Mouse (Mus musculus) small intestine, adult 2 months (tissue): ENCODE results near the gene Gm5426.

Experiments
- CTCF ChIP-seq: fragments of 200-500 bp; IDR thresholded peaks from 2 replicates; pipeline ENCODE4 v1.5.1; 2012; ENCODE audit warnings: low read depth, mild to moderate bottlenecking, control low read depth, inconsistent platforms, low read length, moderate library complexity, mixed read lengths; ENCODE audit not compliant: insufficient replicate concordance, insufficient read length; ENCODE audit errors: extremely low read depth
- POLR2A ChIP-seq: fragments of 200-500 bp; IDR thresholded peaks from 2 replicates; pipeline ENCODE4 v1.6.1; 2012; ENCODE audit warnings: low read depth, mild to moderate bottlenecking, control low read depth, inconsistent platforms, low read length, moderate library complexity

DNA sequence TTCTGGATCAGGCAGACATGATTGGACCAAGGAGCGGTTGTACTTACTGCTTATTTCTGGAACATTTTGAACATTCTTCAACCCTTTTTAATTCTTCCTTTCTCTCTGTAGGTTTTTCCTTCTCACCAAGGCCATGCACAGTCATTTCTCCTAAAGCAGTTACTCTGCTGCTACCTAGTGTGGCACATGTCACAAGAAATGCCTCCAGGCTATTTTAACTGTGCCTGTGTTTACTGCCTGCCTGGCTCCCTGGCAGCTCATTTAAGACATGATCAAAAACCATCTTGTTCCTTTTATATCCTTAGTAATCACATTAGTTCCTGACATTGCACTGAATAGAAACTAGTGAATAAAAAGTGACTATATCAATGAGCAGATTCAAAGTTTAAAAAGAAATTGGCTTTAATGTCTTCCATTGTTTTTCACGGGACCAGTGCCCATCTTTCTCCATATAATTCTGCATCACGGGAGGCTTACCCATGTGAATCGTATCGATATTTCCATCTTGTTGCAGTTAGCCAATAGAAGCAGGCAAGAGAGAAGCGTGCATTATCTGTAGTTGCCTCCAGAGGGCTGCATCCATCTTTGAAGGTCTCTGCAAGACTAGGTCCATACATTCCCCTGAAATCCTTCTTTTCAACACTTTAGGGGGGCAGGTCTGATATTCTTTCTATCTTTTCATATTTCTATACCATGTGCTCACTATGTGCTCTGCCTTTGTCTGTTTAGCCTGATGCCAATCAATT, 45.7 kb downstream of the Gm5426 start:
- TF ChIP-seq CTCF = no peak
- no peak for TF ChIP-seq POLR2A
